In genomic region chr5:72653068-72653674, GRCm38 (mm10) we compare ENCODE assay signal across 28 mouse cellular contexts. TPM values are rescaled to one million over a fixed set of nuclear protein-coding genes. Genes with fewer than 3 reads are reported as not detected.
DNase-seq lines count a peak whose midpoint lies in the region; ATAC-seq and TF ChIP-seq lines count a peak whose summit lies in the region.
"Had no signal": no experiment of that assay in that cellular context is flagged by ENCODE, and none has a peak within 500 bp of the region (broad histone marks: within the 10 kb centered on the region; RNA-seq: fewer than 3 reads in every experiment).

No protein-coding gene starts in this region.

- ATAC-seq in hindbrain, embryonic 16.5 days, result peak; percentile 54; the same call in 1 of the 2 replicates
- ATAC-seq in hindbrain, embryonic 11.5 days (ENCODE audit: low FRiP score), result no peak
- ATAC-seq in forebrain, embryonic 15.5 days (replicated peaks), result peak; percentile 72
- ATAC-seq: activated CD4-positive, CD25-positive, alpha-beta regulatory T cell, adult 4 months; Patski had no signal

- TF ChIP-seq CTCF in small intestine, adult 2 months (IDR thresholded peaks at IDR 0.05; ENCODE audit: extremely low read depth, insufficient read length, insufficient replicate concordance, low read depth, low read length), result no peak

- DNase-seq in hindbrain, embryonic 11.5 days (ENCODE audit: low spot score), result no peak
- DNase-seq in embryo, embryonic 10.5 days (ENCODE audit: low spot score), result peak; percentile 29
- no peak for DNase-seq in left cerebral cortex, adult 8-10 months (ENCODE audit: low spot score in 2 of 2)
- DNase-seq in ovary, postnatal 36 days (ENCODE audit: low spot score), result no peak
- DNase-seq: adrenal gland, postnatal 14 days; cerebellum, adult 18-20 months; cerebellum, postnatal 36 days; gastrocnemius, postnatal 10 days; heart, adult 2 months; kidney, adult 11 months; kidney, postnatal 25 days; lung, embryonic 14.5 days; lung, postnatal 4 days; retina, postnatal 1 day had no signal

- 62% methylated on average over 10 of the region's 10 CpGs for WGBS in hindbrain, embryonic 16.5 days
- WGBS in hindbrain, embryonic 11.5 days, result 69% methylated on average over 10 of the region's 10 CpGs
- WGBS in forebrain, embryonic 15.5 days, result 51% methylated on average over 10 of the region's 10 CpGs
- WGBS in small intestine, adult 2 months, result 69% methylated on average over 10 of the region's 10 CpGs

- no peaks in the 10 kb centered on the region for H3K4me1 ChIP-seq in hindbrain, embryonic 16.5 days (ENCODE audit: control insufficient read depth, insufficient read depth, low read depth, low read length)
- H3K4me1 ChIP-seq in hindbrain, embryonic 11.5 days (replicated peaks; ENCODE audit: control insufficient read depth, insufficient read depth, low read length), result no peaks in the 10 kb centered on the region
- H3K4me1 ChIP-seq in forebrain, embryonic 15.5 days, result 0 out of 2 replicates have a peak, but pooled peaks cover 1% of the 10 kb centered on the region
- peaks cover 22% of the 10 kb centered on the region; the same call in 1 of the 2 replicates for H3K4me1 ChIP-seq in small intestine, adult 2 months (ENCODE audit: control insufficient read depth, insufficient read depth, insufficient read length, low read length)
- H3K4me1 ChIP-seq: hindbrain, embryonic 15.5 days had no signal

- H3K27me3 ChIP-seq in hindbrain, embryonic 16.5 days (replicated peaks; ENCODE audit: control insufficient read depth, insufficient read depth, low read length), result peaks cover 4% of the 10 kb centered on the region; the same call in 1 of the 2 replicates
- H3K27me3 ChIP-seq in hindbrain, embryonic 11.5 days (ENCODE audit: control insufficient read depth, insufficient read depth, low read length), result peaks cover 4% of the 10 kb centered on the region
- H3K27me3 ChIP-seq in forebrain, embryonic 15.5 days, result peaks cover 8% of the 10 kb centered on the region; the same call in 1 of the 2 replicates
- no peaks in the 10 kb centered on the region for H3K27me3 ChIP-seq in small intestine, adult 2 months (ENCODE audit: control insufficient read depth, insufficient read depth, low read length)
- H3K27me3 ChIP-seq: hindbrain, embryonic 15.5 days; Patski had no signal

- H3K4me2 ChIP-seq in hindbrain, embryonic 16.5 days (ENCODE audit: low read length), result no peak overlapping the region
- H3K4me2 ChIP-seq in hindbrain, embryonic 11.5 days (replicated peaks; ENCODE audit: low read depth, low read length), result no peak overlapping the region
- no peak overlapping the region for H3K4me2 ChIP-seq in forebrain, embryonic 15.5 days (replicated peaks)
- H3K4me2 ChIP-seq: embryonic facial prominence, embryonic 13.5 days; hindbrain, embryonic 15.5 days; lung, embryonic 14.5 days; midbrain, embryonic 12.5 days; neural tube, embryonic 15.5 days had no signal

- no peak overlapping the region for H3K9ac ChIP-seq in hindbrain, embryonic 16.5 days (ENCODE audit: low read depth, low read length)
- H3K9ac ChIP-seq in hindbrain, embryonic 11.5 days (ENCODE audit: low read depth, low read length), result no peak overlapping the region
- H3K9ac ChIP-seq in forebrain, embryonic 15.5 days (replicated peaks), result no peak overlapping the region
- H3K9ac ChIP-seq: embryonic facial prominence, embryonic 13.5 days; hindbrain, embryonic 15.5 days; lung, embryonic 14.5 days; midbrain, embryonic 12.5 days; neural tube, embryonic 15.5 days had no signal

- TF ChIP-seq POLR2A in small intestine, adult 2 months (IDR thresholded peaks at IDR 0.05; ENCODE audit: low read depth, low read length), result no peak

- H3K27ac ChIP-seq in hindbrain, embryonic 16.5 days (ENCODE audit: low read depth, low read length), result no peak overlapping the region
- H3K27ac ChIP-seq in hindbrain, embryonic 11.5 days (ENCODE audit: low read depth, low read length), result no peak overlapping the region
- H3K27ac ChIP-seq in forebrain, embryonic 15.5 days (replicated peaks), result no peak overlapping the region
- peak overlapping the region; percentile 21; the same call in 1 of the 2 replicates for H3K27ac ChIP-seq in small intestine, adult 2 months (ENCODE audit: insufficient read depth, low read depth, low read length)
- H3K27ac ChIP-seq: embryonic facial prominence, embryonic 13.5 days; heart, adult 2 months; hindbrain, embryonic 15.5 days; midbrain, embryonic 12.5 days; neural tube, embryonic 15.5 days had no signal

- no peaks in the 10 kb centered on the region for H3K9me3 ChIP-seq in hindbrain, embryonic 16.5 days (ENCODE audit: control insufficient read depth, low read length)
- H3K9me3 ChIP-seq in hindbrain, embryonic 11.5 days (ENCODE audit: control insufficient read depth, low read length), result no peaks in the 10 kb centered on the region
- H3K9me3 ChIP-seq in forebrain, embryonic 15.5 days, result no peaks in the 10 kb centered on the region
- H3K9me3 ChIP-seq: hindbrain, embryonic 15.5 days; midbrain, embryonic 12.5 days; neural tube, embryonic 15.5 days had no signal

- no peaks in the 10 kb centered on the region for H3K36me3 ChIP-seq in hindbrain, embryonic 16.5 days (ENCODE audit: control insufficient read depth, insufficient read depth, low read length)
- H3K36me3 ChIP-seq in hindbrain, embryonic 11.5 days (ENCODE audit: control insufficient read depth, insufficient read depth, low read length), result no peaks in the 10 kb centered on the region
- no peaks in the 10 kb centered on the region for H3K36me3 ChIP-seq in forebrain, embryonic 15.5 days
- H3K36me3 ChIP-seq in small intestine, adult 2 months (ENCODE audit: control insufficient read depth, insufficient read depth, low read length), result peaks cover 9% of the 10 kb centered on the region
- H3K36me3 ChIP-seq: embryonic facial prominence, embryonic 13.5 days; hindbrain, embryonic 15.5 days; midbrain, embryonic 12.5 days; neural tube, embryonic 15.5 days had no signal

- no peak overlapping the region for H3K4me3 ChIP-seq in hindbrain, embryonic 16.5 days (ENCODE audit: low read length)
- H3K4me3 ChIP-seq in hindbrain, embryonic 11.5 days (ENCODE audit: low read depth, low read length), result no peak overlapping the region
- H3K4me3 ChIP-seq in forebrain, embryonic 15.5 days, result no peak overlapping the region
- H3K4me3 ChIP-seq in small intestine, adult 2 months (ENCODE audit: low read depth, low read length), result no peak overlapping the region
- H3K4me3 ChIP-seq: embryonic facial prominence, embryonic 13.5 days; heart, adult 2 months; hindbrain, embryonic 15.5 days; midbrain, embryonic 12.5 days; myocyte; neural tube, embryonic 15.5 days had no signal

RNA-seq across cellular contexts. Expression of gene Nipal1, which starts 5.6 kb away (rescaled TPM):
- polyA plus RNA-seq in hindbrain, embryonic 16.5 days (2015; fragmentation: Nextera tagmentation; extraction: Ambion mirVana), result 0.64 and 1.9 TPM in 2 replicates
- 0.36 and 0.45 TPM in 2 replicates for polyA plus RNA-seq in hindbrain, embryonic 11.5 days (2014; fragmentation: Nextera tagmentation; extraction: Ambion mirVana)
- 0.42 and 0.69 TPM in 2 replicates for polyA plus RNA-seq in forebrain, embryonic 15.5 days (2015; fragmentation: Nextera tagmentation; extraction: Ambion mirVana)
- 0.75 and 6.5 TPM in 2 replicates for polyA plus RNA-seq in small intestine, adult 2 months (2012; rRNA removed)
- not detected for total RNA-seq in left cerebral cortex, adult 8-10 months (2022)
- total RNA-seq: heart, adult 2 months; layer of hippocampus, postnatal 10 days; left cerebral cortex, postnatal 25 days had no signal
- polyA plus RNA-seq: heart, adult 2 months; heart, postnatal 0 days had no signal

RNA-seq across cellular contexts. Expression of gene Cnga1, which starts 9.1 kb away (rescaled TPM):
- polyA plus RNA-seq in hindbrain, embryonic 16.5 days (2015; fragmentation: Nextera tagmentation; extraction: Ambion mirVana), result not detected in 2 replicates
- not detected in 2 replicates for polyA plus RNA-seq in hindbrain, embryonic 11.5 days (2014; fragmentation: Nextera tagmentation; extraction: Ambion mirVana)
- not detected in 2 replicates for polyA plus RNA-seq in forebrain, embryonic 15.5 days (2015; fragmentation: Nextera tagmentation; extraction: Ambion mirVana)
- polyA plus RNA-seq in small intestine, adult 2 months (2012; rRNA removed), result not detected in 2 replicates
- total RNA-seq in left cerebral cortex, adult 8-10 months (2022), result not detected
- total RNA-seq: adrenal gland, postnatal 14 days; gastrocnemius, postnatal 10 days; heart, adult 2 months; layer of hippocampus, postnatal 10 days; left cerebral cortex, postnatal 25 days had no signal
- polyA plus RNA-seq: C2C12; embryonic facial prominence, embryonic 13.5 days; heart, adult 2 months; heart, postnatal 0 days; hindbrain, embryonic 15.5 days; lung, embryonic 14.5 days; midbrain, embryonic 12.5 days; myocyte had no signal
